Mouse (Mus musculus): ENCODE data around the gene Cry1.

Gene Cry1

GRCm38 (mm10) chr10:85184964-85185608, at the start of gene Cry1:
Gene Cry1 (minus strand): TSS chr10:85185064.
- peak; percentile 80 for DNase-seq (ENCODE audit: low read depth)

- DNase-seq (ENCODE audit: low read depth), result no peak
Measured at GRCm38 (mm10) chr10:85221771-85222050, 36.8 kb upstream of the Cry1 start.

GRCm38 (mm10) chr10:85220918-85221770, 36.3 kb upstream of the Cry1 start:
- DNase-seq (ENCODE audit: low read depth), result peak; percentile 34

DNA sequence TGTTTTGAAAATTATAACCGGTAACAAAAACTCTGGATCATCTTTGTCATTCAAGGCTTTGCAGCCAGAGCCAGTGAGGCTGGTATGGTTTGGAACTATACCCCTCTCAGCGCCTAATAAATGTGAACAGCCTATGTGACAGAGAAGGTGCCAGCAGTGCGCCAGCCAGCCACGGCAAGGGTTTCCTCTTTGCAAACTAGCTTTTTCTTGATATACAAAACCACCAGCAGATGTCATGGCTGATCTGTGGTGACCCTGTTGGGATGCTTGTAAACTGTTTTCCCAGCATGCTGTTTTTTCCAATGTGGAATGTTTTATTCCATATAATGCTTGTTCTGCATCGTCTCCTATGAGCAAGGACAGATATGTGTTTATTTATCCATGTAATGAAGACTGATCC, 30.0 kb upstream of the Cry1 start:
- no peak for DNase-seq (ENCODE audit: low read depth)

GRCm38 (mm10) chr10:85211673-85212072, 26.8 kb upstream of the Cry1 start:
- DNase-seq (ENCODE audit: low read depth), result no peak

DNA sequence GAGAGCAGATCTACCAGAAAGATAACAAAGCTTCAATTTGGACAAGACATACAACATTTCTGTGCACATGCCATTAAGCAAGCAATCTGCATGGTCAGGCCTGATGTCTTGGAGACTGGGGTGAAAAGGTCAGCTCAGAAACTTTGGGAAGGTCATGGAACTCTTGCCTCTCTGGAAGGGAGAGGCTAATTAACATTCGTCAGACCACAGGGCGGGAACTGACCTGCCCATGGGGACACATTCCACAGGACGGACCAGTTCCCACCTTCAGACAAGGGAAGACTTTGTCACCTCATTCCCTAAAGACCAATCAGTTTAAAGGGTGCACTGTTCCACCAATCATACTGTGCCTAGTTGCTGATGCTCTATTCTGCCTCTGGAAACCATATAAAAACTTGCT, 25.3 kb upstream of the Cry1 start:
- DNase-seq (ENCODE audit: low read depth), result no peak

DNA sequence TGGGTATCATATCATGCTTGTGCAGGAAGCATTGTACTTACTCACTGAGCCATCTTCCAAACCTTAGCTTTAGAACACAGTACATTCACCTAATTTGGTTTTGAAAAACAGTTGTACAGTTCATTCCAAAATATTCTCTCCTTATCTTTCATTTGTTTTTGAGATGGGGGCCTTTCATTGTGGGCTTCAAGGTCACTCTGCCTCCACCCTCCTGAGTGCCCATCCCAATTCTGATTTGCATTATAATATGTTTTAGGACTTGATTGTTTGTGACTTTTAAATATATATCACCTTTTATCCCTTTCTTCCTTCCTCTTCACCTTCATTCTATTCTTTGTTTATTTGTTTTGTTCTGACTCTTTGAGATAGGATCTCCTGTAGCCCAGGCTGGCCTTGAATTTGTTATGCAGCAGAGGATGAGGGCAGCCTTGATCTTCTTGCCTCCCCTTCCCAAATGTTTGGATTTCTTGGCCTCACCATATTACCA, 24.3 kb upstream of the Cry1 start:
- DNase-seq (ENCODE audit: low read depth), result no peak

DNA sequence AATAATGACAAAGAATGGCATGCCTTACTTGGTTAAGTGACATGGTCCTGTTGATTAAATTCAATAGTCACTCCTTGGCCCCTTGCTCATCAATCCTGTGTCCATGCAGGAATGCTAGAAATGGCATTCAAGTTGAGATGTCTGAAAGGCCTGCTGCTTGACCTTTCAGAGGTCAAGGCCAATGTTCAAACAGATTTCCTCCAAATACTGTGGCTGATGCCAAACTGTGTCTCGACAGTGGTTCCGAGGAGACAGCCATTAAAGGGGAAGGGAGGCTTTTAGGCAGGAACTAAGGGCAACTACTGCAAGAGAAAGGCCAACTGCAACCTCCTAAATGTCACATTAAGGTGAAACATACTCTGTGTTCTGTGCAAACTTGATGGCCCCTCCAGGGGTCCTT, 20.5 kb upstream of the Cry1 start:
- DNase-seq (ENCODE audit: low read depth), result no peak

DNA sequence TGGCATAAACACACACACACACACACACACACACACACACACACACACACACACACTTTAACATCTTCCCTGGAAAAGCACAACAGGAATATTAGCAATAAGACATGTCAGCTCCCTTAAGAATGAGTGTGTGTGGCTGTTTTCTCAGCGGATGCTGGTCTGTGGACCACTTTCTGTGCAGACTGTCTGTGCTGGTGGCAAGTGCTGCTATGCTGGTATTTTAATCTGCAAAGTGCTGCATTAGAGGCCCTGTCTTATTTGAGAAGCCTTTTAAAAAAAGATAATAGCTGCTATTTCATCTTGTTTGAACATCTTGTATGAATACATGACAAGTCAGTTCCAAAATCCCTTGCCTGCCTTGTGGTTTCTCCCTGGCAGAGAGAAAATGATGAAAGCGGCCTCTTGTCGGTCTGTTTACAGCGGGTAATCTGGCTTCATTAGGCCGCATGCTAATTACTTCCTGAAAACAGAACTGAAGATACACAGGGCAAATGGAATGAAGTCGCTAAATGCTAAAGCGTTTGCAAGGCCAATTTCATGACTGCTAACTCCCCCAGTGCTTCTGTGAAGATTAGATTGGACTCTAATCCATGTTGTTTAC, 19.5 kb upstream of the Cry1 start:
- DNase-seq (ENCODE audit: low read depth), result no peak

- DNase-seq (ENCODE audit: low read depth), result no peak
Measured at GRCm38 (mm10) chr10:85194528-85194927, 9.7 kb upstream of the Cry1 start.

- no peak for DNase-seq (ENCODE audit: low read depth)
Measured at GRCm38 (mm10) chr10:85193321-85193720, 8.5 kb upstream of the Cry1 start.

DNA sequence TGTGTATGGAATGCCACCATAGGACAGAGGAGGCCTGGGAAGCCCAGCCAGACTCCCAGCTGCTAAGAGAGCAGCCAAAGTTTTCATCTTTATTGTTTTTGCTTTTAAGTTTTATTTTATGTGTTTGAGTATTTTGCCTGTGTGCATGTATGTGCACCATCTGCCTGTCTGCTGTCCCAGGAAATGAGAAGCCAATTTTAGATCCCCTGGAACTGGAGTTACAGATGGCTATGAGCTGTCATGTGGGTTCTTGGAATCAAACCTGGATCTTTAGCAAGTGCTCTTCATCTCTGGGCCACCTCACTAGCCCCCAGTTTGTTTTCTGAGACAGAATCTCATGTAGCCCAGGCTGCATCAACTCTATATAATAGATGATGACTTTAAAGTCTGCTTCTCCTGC, 5.8 kb upstream of the Cry1 start:
- no peak for DNase-seq (ENCODE audit: low read depth)

DNA sequence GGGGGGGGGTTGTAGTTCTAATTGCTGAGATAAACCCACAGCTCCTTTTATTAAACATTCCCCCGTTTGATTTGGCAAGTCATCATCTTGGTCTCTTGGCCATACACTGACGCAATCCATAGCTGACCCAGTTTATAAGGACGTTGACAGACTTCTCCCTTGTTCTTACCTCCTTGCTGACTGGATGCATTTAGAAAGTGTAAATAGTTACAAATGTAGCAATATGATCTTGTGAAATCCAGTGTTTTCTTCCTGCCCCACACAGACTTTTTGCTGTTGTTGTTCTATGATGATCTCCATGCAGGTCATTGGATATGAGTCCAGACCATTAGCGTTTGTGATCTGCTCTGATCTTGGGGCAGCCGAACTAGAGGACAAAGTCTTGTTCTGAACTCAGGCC, 5.1 kb upstream of the Cry1 start:
- no peak for DNase-seq (ENCODE audit: low read depth)

- no peak for DNase-seq (ENCODE audit: low read depth)
Measured at GRCm38 (mm10) chr10:85186499-85186794, 1.6 kb upstream of the Cry1 start.

- DNase-seq (ENCODE audit: low read depth), result peak; percentile 14
Measured at GRCm38 (mm10) chr10:85185639-85186498, 1.0 kb upstream of the Cry1 start.

- DNase-seq (ENCODE audit: low read depth), result peak; percentile 10
Measured at GRCm38 (mm10) chr10:85184201-85184963, 482 bp downstream of the Cry1 start.

DNA sequence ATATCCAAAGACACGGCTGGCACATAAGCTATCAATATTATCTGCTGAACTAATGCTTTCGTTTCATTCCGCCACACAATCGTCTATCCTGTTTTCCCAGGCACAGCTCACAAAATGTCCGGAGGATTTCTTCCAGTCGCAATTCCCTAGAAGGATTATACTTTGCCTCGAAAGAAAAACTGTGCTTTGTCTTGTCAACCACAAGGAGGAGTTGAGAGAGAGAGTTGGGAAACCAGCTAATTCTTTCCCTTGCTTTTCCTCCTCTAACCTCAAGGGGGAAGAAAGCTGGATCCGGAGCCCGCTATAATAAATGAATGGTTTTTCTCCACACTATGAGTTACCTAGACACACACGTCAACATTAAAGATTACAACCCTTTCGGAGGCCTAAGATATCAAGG, 1.2 kb downstream of the Cry1 start:
- DNase-seq (ENCODE audit: low read depth), result peak; percentile 52

GRCm38 (mm10) chr10:85182766-85183165, 2.1 kb downstream of the Cry1 start:
- DNase-seq (ENCODE audit: low read depth), result no peak

DNA sequence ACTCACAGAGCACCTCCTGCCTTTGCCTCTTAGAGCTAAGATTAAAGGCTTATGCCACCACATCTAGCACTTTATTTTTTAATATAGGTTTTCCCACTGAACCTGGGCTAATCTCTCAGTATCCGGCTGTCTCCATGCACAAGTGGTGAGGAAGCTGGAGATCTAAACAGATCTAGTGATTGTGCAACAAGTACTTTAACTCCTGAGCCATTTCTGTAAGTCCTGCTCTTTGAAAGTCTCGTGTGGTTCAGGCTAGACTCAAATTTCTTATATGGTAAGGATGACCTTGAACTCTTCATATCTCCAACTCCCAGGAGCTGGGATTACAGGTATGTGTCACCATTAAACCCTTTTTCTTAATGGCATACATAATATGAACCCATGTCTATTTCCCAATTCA, 8.2 kb downstream of the Cry1 start:
- no peak for DNase-seq (ENCODE audit: low read depth)

GRCm38 (mm10) chr10:85165306-85165705, 19.6 kb downstream of the Cry1 start:
- DNase-seq (ENCODE audit: low read depth), result no peak

- no peak for DNase-seq (ENCODE audit: low read depth)
Measured at GRCm38 (mm10) chr10:85164791-85165190, 20.1 kb downstream of the Cry1 start.

Measured in c-Kit-positive CD71-positive TER-119-negative erythroid progenitor cells, embryonic 14.5 days (primary cell).